Mouse (Mus musculus): Measurements from ENCODE around the gene Med25. TPM values are rescaled to one million over a fixed set of nuclear protein-coding genes. Genes with fewer than 3 reads are reported as not detected.

Med25 gene
- polyA plus RNA-seq, 2 experiments: 69.1 to 142 TPM

DNA sequence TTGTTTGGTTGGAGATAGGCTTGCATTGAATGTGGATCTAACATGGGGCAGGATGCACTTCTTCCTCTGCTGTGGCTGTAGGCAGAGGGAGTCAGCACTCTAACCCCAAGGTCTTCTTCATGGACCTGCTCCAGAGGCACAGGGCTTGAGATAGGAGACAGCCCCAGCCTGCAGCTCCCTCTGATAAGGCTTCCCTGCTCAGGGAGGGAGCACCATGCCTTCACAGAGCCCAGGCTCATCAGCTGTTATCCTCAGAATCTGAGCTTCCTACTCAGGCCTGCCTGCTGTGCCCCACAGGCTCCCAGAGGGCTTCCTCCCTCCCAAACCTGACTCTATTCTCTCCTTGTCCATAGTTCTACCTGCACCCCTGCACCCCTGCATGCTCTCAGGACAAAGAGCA is 30.0 kb upstream of the Med25 start:
- peaks cover 1% of the 10 kb centered on the region; the same call in 1 of the 2 replicates for H3K4me1 ChIP-seq (ENCODE audit: control insufficient read depth, insufficient read depth, low read length)
- no peaks in the 10 kb centered on the region for H3K9me3 ChIP-seq (ENCODE audit: control insufficient read depth, low read length)
- TF ChIP-seq POLR2A (IDR thresholded peaks at IDR 0.05; ENCODE audit: borderline replicate concordance, extremely low read depth, insufficient read depth, insufficient read length): no peak
- H3K9ac ChIP-seq (ENCODE audit: low read depth, low read length, severe bottlenecking): no peak overlapping the region
- no peak overlapping the region for H3K4me2 ChIP-seq (replicated peaks; ENCODE audit: low read depth, low read length, severe bottlenecking)
- H3K27ac ChIP-seq (replicated peaks; ENCODE audit: low read depth, low read length): no peak overlapping the region
- DNase-seq (ENCODE audit: low spot score) (no peak), ATAC-seq (ENCODE audit: low FRiP score, low read depth) (no peak)
- H3K36me3 ChIP-seq (ENCODE audit: control insufficient read depth, insufficient read depth, low read length): peaks cover 46% of the 10 kb centered on the region
- H3K4me3 ChIP-seq (replicated peaks; ENCODE audit: low read length): no peak overlapping the region
- no peaks in the 10 kb centered on the region for H3K27me3 ChIP-seq (ENCODE audit: control insufficient read depth, insufficient read depth, low read length)

- Histone ChIP-seq H3K36me3 (ENCODE audit: control insufficient read depth, insufficient read depth, low read length) (peaks cover 53% of the 10 kb centered on the region), H3K9ac (ENCODE audit: low read depth, low read length, severe bottlenecking) (no peak overlapping the region), H3K4me2 (replicated peaks; ENCODE audit: low read depth, low read length, severe bottlenecking) (no peak overlapping the region), H3K4me1 (ENCODE audit: control insufficient read depth, insufficient read depth, low read length) (no peaks in the 10 kb centered on the region), H3K4me3 (replicated peaks; ENCODE audit: low read length) (no peak overlapping the region), H3K9me3 (ENCODE audit: control insufficient read depth, low read length) (no peaks in the 10 kb centered on the region), H3K27ac (replicated peaks; ENCODE audit: low read depth, low read length) (no peak overlapping the region), H3K27me3 (ENCODE audit: control insufficient read depth, insufficient read depth, low read length) (no peaks in the 10 kb centered on the region)
- no peak for ATAC-seq (ENCODE audit: low FRiP score, low read depth)
- WGBS: 82% methylated on average over 5 of the region's 5 CpGs
- no peak for DNase-seq (ENCODE audit: low spot score)
- TF ChIP-seq POLR2A (IDR thresholded peaks at IDR 0.05; ENCODE audit: borderline replicate concordance, extremely low read depth, insufficient read depth, insufficient read length): no peak
Measured at GRCm38 (mm10) chr7:44919127-44919526, 26.6 kb upstream of the Med25 start.

DNA sequence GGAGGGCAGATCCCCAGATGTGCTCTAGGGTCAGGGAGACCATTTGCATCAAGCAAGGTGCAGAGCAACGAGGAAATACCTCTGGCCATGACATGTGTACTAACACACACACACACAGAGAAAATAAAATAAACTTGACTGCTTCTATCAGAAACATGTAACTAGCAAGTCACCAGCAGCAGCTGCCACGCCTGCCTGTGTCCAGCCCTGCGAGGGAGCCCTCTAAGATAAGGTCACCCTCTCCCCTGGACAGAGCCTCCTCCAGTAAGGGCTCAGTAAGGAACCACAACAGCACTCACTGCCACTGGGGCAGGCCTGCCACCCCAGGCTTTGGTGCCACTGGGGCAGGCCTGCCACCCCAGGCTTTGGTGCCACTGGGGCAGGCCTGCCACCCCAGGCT is 25.7 kb upstream of the Med25 start:
- H3K4me3 ChIP-seq (replicated peaks; ENCODE audit: low read length): no peak overlapping the region
- peaks cover 55% of the 10 kb centered on the region for H3K36me3 ChIP-seq (ENCODE audit: control insufficient read depth, insufficient read depth, low read length)
- H3K9me3 ChIP-seq (ENCODE audit: control insufficient read depth, low read length): no peaks in the 10 kb centered on the region
- H3K4me2 ChIP-seq (replicated peaks; ENCODE audit: low read depth, low read length, severe bottlenecking): no peak overlapping the region
- H3K27ac ChIP-seq (replicated peaks; ENCODE audit: low read depth, low read length): no peak overlapping the region
- no peak overlapping the region for H3K9ac ChIP-seq (ENCODE audit: low read depth, low read length, severe bottlenecking)
- no peaks in the 10 kb centered on the region for H3K27me3 ChIP-seq (ENCODE audit: control insufficient read depth, insufficient read depth, low read length)
- TF ChIP-seq POLR2A (IDR thresholded peaks at IDR 0.05; ENCODE audit: borderline replicate concordance, extremely low read depth, insufficient read depth, insufficient read length): no peak
- H3K4me1 ChIP-seq (ENCODE audit: control insufficient read depth, insufficient read depth, low read length): no peaks in the 10 kb centered on the region
- DNase-seq (ENCODE audit: low spot score) (no peak), ATAC-seq (ENCODE audit: low FRiP score, low read depth) (no peak)
- whole genome bisulfite sequencing: 81% methylated on average over 3 of the region's 3 CpGs

GRCm38 (mm10) chr7:44916881-44917280 is 24.4 kb upstream of the Med25 start:
- Histone ChIP-seq H3K36me3 (ENCODE audit: control insufficient read depth, insufficient read depth, low read length) (peaks cover 54% of the 10 kb centered on the region), H3K4me2 (replicated peaks; ENCODE audit: low read depth, low read length, severe bottlenecking) (no peak overlapping the region), H3K9me3 (ENCODE audit: control insufficient read depth, low read length) (no peaks in the 10 kb centered on the region), H3K9ac (ENCODE audit: low read depth, low read length, severe bottlenecking) (no peak overlapping the region), H3K27me3 (ENCODE audit: control insufficient read depth, insufficient read depth, low read length) (no peaks in the 10 kb centered on the region), H3K4me1 (ENCODE audit: control insufficient read depth, insufficient read depth, low read length) (no peaks in the 10 kb centered on the region), H3K27ac (replicated peaks; ENCODE audit: low read depth, low read length) (no peak overlapping the region), H3K4me3 (replicated peaks; ENCODE audit: low read length) (no peak overlapping the region)
- TF ChIP-seq POLR2A (IDR thresholded peaks at IDR 0.05; ENCODE audit: borderline replicate concordance, extremely low read depth, insufficient read depth, insufficient read length): no peak
- DNase-seq (ENCODE audit: low spot score) (no peak), ATAC-seq (ENCODE audit: low FRiP score, low read depth) (no peak)
- WGBS: 97% methylated on average over 4 of the region's 4 CpGs

DNA sequence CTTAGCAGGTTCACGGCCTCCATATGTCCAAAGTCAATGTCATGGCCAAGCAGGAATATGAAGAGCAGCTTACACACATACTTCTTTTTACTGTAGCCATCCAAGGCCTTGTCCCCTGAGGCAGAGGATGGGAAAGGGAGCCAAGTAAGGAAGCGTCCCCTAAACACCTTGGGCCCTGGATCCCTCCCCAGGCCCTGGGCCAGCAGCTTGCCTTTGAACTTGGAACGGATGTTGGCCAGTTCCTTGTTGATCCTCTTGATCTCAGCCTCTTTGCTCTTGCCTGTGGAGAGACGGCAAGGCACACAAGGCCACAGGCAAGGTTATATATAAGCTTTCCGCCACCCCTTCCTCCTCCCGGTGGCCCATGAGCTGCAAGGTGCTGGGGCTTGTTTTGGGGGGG is 23.7 kb upstream of the Med25 start:
- DNase-seq (ENCODE audit: low spot score) (no peak), ATAC-seq (ENCODE audit: low FRiP score, low read depth) (no peak)
- Histone ChIP-seq H3K27ac (replicated peaks; ENCODE audit: low read depth, low read length) (no peak overlapping the region), H3K4me1 (ENCODE audit: control insufficient read depth, insufficient read depth, low read length) (no peaks in the 10 kb centered on the region), H3K9ac (ENCODE audit: low read depth, low read length, severe bottlenecking) (no peak overlapping the region), H3K27me3 (ENCODE audit: control insufficient read depth, insufficient read depth, low read length) (no peaks in the 10 kb centered on the region), H3K4me2 (replicated peaks; ENCODE audit: low read depth, low read length, severe bottlenecking) (no peak overlapping the region), H3K36me3 (ENCODE audit: control insufficient read depth, insufficient read depth, low read length) (peaks cover 58% of the 10 kb centered on the region), H3K9me3 (ENCODE audit: control insufficient read depth, low read length) (no peaks in the 10 kb centered on the region), H3K4me3 (replicated peaks; ENCODE audit: low read length) (no peak overlapping the region)
- WGBS: 83% methylated on average over 6 of the region's 6 CpGs
- no peak for TF ChIP-seq POLR2A (IDR thresholded peaks at IDR 0.05; ENCODE audit: borderline replicate concordance, extremely low read depth, insufficient read depth, insufficient read length)

GRCm38 (mm10) chr7:44915314-44915713 is 22.8 kb upstream of the Med25 start:
- Histone ChIP-seq H3K27me3 (ENCODE audit: control insufficient read depth, insufficient read depth, low read length) (no peaks in the 10 kb centered on the region), H3K9me3 (ENCODE audit: control insufficient read depth, low read length) (no peaks in the 10 kb centered on the region), H3K27ac (replicated peaks; ENCODE audit: low read depth, low read length) (no peak overlapping the region), H3K4me3 (replicated peaks; ENCODE audit: low read length) (no peak overlapping the region), H3K4me1 (ENCODE audit: control insufficient read depth, insufficient read depth, low read length) (no peaks in the 10 kb centered on the region), H3K4me2 (replicated peaks; ENCODE audit: low read depth, low read length, severe bottlenecking) (no peak overlapping the region), H3K36me3 (ENCODE audit: control insufficient read depth, insufficient read depth, low read length) (peaks cover 66% of the 10 kb centered on the region), H3K9ac (ENCODE audit: low read depth, low read length, severe bottlenecking) (no peak overlapping the region)
- DNase-seq (ENCODE audit: low spot score) (no peak), ATAC-seq (ENCODE audit: low FRiP score, low read depth) (no peak)
- WGBS: 90% methylated on average over 9 of the region's 9 CpGs
- no peak for TF ChIP-seq POLR2A (IDR thresholded peaks at IDR 0.05; ENCODE audit: borderline replicate concordance, extremely low read depth, insufficient read depth, insufficient read length)
